Mouse (Mus musculus): ENCODE measurements around the gene Rbms3.

Rbms3 gene

DNA sequence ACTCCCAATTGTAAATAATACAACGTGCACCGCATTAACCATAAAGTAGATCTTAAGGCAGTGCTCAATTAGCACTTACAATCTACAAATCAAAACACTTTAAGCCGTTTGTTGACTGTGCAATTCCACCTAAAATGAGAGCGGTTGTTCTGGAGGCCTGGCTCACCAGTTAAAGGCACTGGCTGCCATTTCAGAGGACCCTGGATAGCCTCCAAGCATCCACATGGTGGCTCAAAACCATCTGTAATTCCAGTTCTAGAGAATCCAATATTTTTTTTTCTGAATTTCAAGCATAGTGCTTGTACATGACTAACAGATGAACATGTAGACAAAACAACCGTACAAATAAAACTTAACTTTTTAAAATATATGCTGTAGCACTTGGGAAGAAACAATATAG is 460.5 kb downstream of the Rbms3 start:
- no peak for DNase-seq

- DNase-seq = no peak
Observed at GRCm38 (mm10) chr9:117163143-117163542, 466.6 kb downstream of the Rbms3 start.

DNA sequence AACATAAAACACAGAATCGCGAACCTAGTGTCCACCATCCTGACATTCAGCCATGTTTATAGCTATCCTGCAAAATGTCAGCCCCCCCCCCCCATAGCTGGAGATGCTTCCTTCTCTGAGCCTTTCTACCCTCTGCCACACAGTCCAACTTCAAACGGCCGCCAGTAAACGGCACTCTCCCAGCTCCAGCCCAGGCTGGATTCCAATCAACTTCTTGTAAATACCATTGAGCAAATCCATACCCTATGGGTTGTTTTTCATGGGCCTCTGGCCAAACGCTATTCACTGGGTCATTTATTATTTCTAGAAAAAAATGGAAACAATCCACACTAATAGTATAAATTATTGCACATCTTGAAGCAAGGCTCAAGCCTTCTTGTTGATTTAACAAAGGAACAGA is 468.6 kb downstream of the Rbms3 start:
- DNase-seq = no peak

- DNase-seq = no peak
Observed at GRCm38 (mm10) chr9:117156330-117156905, 473.3 kb downstream of the Rbms3 start.

DNA sequence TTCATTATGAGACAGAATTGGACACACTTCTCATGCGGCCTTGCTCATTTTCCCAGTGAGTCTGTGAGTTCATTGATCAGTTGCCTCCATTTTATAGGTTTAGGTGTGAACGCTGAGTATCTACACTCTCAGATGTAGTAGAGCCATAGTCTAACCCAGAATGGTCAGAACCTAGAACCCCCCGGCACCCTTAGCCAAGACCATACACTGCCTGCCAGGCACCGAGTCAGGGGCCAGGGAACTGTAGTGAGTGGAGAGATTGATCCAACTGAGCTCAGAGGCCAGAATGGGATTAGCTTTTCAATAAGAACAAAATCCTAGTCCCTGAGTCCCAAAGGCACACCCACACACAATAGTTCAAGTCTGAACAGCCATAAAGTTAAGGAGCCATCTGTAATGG is 475.1 kb downstream of the Rbms3 start:
- DNase-seq = no peak

- DNase-seq = no peak
Observed at GRCm38 (mm10) chr9:117153686-117154274, 475.9 kb downstream of the Rbms3 start.

DNA sequence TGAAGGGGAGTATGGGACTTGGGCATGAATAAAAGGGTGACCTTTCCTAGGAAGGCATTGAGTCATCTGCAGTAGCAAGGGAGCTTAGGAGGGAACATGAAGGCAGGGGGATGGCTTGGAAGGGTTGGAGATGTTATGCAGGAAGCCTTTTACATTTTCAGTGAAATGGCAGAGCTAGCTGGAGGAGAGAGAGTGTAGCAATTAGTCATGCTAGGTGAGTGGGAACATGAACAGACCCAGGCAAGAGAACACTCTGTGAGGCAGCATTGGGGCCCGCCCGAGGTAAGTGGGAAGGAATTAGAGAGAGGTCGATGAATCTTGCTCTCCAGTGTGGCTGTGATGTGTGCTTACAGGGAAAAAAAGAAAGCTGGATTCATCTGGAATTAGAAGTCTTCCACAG is 477.8 kb downstream of the Rbms3 start:
- DNase-seq = no peak

DNA sequence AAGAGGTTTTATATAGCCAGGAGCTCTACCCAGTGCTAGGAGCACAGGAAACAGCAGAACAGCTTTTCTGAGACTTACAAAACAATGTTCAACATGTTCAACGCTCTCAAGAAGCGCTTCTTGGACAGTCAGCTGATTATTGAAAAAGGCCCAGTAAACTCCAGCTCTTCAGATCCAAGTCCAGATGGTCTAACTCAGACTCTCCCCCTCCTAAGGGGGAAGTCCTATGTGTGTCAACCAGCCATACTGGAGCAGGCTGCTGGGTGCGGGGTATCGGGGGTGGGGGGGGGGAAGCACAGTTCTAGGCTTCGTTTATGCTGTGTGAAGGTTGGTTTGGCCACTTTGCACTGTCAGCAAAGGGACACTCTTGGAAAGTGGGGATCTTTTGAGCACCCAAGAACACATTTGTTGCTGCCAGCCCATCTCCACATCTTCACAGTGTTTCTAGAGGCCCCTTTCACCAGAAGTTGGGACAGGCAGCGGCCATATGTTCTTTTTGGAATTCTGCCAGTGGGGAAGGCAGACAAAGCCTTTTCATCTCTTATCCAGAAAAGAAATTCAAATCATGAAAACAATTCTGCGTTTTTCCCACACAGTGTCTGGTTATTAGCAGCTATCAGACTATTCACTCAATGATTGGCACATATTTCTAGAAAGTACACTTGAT is 485.5 kb downstream of the Rbms3 start:
- peak; percentile 6 for DNase-seq

GRCm38 (mm10) chr9:117139971-117140370 is 489.7 kb downstream of the Rbms3 start:
- DNase-seq = no peak

DNA sequence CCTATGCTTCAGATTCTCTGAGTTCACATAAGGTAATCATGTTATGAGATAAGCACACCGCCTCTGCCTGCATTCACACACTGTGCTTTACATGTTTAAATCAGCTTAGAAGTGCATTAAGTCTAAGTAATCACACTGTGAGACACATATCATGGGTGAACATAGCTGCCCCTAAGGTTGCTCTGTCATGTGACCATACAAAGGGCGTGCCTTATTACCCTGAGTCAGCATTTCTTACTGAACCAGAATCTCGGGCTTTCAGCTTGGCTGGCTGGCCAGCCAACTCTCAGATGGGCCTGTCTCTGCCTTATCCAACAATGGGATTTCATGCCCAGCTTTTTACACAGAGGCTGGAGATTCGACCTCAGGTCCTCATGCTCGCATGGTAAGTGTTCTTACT is 493.3 kb downstream of the Rbms3 start:
- DNase-seq = no peak

- DNase-seq = no peak
Observed at GRCm38 (mm10) chr9:117134043-117134442, 495.7 kb downstream of the Rbms3 start.

- no peak for DNase-seq
Observed at GRCm38 (mm10) chr9:117126816-117127215, 502.9 kb downstream of the Rbms3 start.

GRCm38 (mm10) chr9:117125844-117126243 is 503.9 kb downstream of the Rbms3 start:
- DNase-seq = no peak

- DNase-seq = no peak
Observed at GRCm38 (mm10) chr9:117121572-117121971, 508.1 kb downstream of the Rbms3 start.

GRCm38 (mm10) chr9:117117181-117117729 is 512.5 kb downstream of the Rbms3 start:
- no peak for DNase-seq

- DNase-seq = no peak
Observed at GRCm38 (mm10) chr9:117115609-117116008, 514.1 kb downstream of the Rbms3 start.

GRCm38 (mm10) chr9:117113592-117113991 is 516.1 kb downstream of the Rbms3 start:
- DNase-seq = no peak

- DNase-seq = no peak
Observed at GRCm38 (mm10) chr9:117107926-117108325, 521.8 kb downstream of the Rbms3 start.

GRCm38 (mm10) chr9:117102198-117102930 is 527.3 kb downstream of the Rbms3 start:
- no peak for DNase-seq

DNA sequence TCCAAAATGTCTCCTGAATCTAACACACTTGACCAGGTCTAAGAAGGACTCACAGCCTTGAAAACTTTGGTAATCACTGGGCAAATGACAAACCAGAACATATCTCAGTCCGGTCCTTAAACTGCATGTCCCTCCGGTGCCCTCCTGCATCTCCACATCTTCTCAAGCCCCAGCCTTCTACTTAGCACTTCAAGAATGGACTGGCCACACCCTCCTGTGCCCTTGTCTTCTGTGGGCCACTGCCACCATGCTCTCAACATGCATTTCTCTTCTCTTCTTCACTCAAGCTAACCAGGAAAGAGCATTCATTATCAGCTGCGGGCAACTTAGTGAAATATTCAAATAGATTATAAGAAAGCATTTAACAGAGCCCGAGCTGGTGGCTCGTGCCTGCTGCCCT is 529.5 kb downstream of the Rbms3 start:
- no peak for DNase-seq

DNA sequence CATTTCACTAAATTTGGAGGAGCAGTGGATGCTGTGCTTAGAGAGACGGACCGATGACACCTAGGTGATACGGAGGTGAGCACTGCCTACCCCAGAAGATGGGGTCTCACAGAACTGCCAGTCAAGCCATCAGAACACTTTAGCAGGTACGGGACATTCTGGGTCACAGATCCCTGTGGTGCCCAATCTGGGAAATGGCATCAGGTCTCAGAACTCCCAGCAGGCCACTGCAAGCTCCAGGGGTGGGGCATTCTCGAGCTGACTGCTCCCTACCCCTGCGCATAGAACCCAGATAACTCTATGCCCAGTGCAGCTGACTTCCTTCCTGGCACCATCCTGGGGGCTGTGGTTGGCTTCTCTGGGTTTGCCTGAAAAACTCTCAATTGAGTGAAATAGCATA is 536.2 kb downstream of the Rbms3 start:
- no peak for DNase-seq

DNA sequence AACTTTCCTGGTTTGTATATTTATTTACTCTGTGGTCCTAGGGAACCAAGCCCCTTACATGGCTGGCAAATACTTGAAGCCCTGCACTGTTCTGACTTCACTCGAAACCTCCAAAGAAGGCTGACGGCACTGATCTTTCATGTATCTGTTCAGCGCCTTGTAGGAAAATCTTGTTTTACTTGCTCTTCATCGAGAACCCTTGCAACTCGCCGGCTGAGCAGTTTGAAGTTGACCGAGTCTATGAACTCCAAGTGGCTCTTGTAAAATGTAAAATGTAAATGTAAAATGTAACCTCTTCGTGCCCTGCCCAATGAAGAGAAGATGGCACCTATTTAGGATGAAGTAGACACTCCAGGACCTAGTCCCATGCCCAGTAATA is 537.5 kb downstream of the Rbms3 start:
- DNase-seq = no peak

Data from cerebellum, adult 11-12 months (tissue).